Mouse (Mus musculus) heart, postnatal 14 days (tissue): ENCODE measurements around the gene Gm9780. TPM values are rescaled to one million over a fixed set of nuclear protein-coding genes. Genes with fewer than 3 reads are reported as not detected.
"Not testable (repeated sequence)": the region's sequence is repeated elsewhere in the genome, so short reads cannot be mapped to it uniquely, and the experiment has no call there.

Source experiments
- DNase-seq, 2 experiments: peaks; one replicate each; pipeline ENCODE4 v3.0.0; 2021 to 2022
- intact Hi-C: fragments of 180-260 bp; cut with DNase I; formaldehyde crosslinking; loops from one replicate; pipeline ENCODE4 v1.15.1; 2025
- long read RNA-seq, 2 experiments: library from polyadenylated mRNA; stranded (forward); transcript quantifications; one replicate each; pipeline ENCODE4 v2.0.0; 2021
- total RNA-seq, 2 experiments: library from RNA; stranded (reverse); gene quantifications; 2 replicates each; pipeline ENCODE4 v1.2.3; 2021

The Gm9780 gene
- 10 to 100 TPM; 21.2 to 24.0 TPM for total RNA-seq
- long read RNA-seq, experiment 1, transcript Gm9780-202 (4 exons, 1,394 nt), result major isoform, 19 of 23 reads
- long read RNA-seq, experiment 1, partial matches to known transcripts, result 1 of 23 reads
- long read RNA-seq, experiment 1, other reads (novel, unspliced or antisense), result 3 of 23 reads
- long read RNA-seq, experiment 2, transcript Gm9780-202 (4 exons, 1,394 nt), result major isoform, 16 of 16 reads
- long read RNA-seq, experiment 2, partial matches to known transcripts, result 0 of 16 reads
- long read RNA-seq, experiment 2, other reads (novel, unspliced or antisense), result 0 of 16 reads

DNA sequence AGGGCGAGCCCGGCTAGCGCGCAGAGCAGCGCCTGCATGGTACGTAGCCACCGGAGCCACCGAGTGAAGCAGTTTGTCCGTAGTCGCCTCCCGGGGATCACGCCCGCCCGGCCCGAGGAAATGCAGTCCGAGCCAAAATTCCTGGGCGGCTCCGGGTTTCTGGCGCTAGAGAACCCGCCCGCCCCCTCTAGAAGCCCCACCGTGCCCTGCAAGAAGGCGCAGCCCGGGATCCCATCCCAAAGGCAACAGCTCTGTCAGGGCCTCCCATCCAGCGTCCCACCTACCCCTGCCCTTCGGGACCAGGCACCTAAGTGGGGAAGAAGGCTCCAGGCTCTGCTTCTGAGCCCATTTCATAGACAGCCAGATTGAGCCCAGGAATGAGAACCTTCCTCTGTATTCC lies at the start of gene Gm9780:
Gm9780 (minus strand) TSS at position 101 of the 400 bp plus-strand sequence.
- intact Hi-C loops, result not testable (repeated sequence)

DNA sequence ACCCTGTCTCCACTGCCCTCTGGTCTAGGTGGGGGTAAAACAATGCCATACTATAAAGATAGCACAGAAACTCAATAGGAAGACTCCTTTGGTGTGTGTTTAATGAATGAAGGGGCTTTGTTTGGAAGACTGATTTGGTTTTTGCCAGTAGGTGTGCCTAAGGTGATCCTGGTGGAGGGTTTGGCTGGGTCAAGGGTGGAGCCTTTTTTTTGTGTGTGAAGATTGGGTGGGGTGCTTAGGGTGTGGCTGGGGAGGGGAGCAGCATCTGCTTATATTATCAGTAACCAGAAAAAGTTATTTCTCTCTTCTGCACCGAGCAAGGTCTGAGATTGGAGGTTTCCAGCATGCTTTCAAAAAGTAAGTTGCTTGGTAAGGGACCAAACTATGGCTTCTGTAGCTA lies 39.5 kb upstream of the Gm9780 start, which contains the start of gene Cphx3:
Cphx3 (plus strand) TSS at position 301 of the 400 bp plus-strand sequence.
- intact Hi-C loops, DNase-seq: not testable (repeated sequence)

More for the DNA sequence above, at the start of gene Gm9780:
- not testable (repeated sequence) for DNase-seq

DNA sequence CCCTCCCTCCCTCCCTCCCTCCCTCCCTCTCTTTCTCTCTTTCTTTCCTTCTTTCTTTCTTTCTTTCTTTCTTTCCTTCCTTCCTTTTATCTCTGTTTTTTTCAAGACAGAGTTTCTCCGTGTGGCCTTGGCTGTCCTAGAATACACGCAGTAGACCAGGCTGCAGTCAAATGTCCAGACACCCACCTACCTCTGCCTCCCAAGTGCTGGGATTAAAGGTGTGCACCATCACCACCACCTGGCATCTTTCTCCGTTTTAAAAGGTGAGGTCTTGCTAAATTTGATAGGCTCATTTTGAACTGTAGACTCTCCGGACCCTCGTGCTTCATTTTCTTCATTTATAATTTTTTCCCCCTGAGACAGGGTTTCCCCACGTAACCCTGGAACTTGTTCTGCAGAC lies 38.7 kb upstream of the Gm9780 start, which contains the start of gene Cphx2:
Cphx2 (plus strand) TSS at position 301 of the 400 bp plus-strand sequence.
- DNase-seq, intact Hi-C loops: not testable (repeated sequence)

DNA sequence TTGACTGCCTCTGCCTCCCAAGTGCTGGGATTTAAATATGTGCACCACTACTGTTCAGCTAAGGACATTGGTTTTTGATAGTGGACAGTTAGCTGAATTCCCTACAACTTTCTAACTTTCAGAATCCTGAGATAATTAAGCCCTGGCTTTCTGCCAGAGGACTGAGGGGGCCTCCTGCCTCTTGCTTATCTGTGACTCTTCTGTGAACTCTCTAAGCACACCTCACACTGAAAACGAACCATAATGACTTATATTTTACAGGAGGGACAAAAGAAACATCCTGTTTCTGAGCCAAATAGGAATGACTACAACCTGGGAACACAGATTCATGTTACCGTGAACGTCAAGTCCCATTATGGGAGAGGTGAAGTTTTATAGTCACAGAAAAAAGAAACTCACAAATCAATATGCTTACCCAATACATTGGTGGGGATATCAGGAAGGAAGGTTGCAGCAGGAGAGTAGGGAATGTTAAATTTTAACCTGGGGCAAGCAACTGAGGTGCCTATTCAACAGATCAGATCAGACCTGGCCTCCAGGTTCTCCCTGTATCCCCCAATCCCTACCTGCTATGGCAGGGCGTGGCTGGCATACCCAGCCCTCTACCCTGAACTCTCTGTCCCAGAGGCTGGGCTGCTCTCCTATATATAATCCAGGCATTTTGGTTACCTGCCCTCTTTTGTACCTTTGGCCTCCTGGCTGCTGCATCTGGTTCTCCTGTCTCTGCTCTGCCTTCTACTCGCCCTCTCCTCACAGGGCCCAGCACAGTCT lies 34.3 kb upstream of the Gm9780 start:
- intact Hi-C loops, DNase-seq: not testable (repeated sequence)

DNA sequence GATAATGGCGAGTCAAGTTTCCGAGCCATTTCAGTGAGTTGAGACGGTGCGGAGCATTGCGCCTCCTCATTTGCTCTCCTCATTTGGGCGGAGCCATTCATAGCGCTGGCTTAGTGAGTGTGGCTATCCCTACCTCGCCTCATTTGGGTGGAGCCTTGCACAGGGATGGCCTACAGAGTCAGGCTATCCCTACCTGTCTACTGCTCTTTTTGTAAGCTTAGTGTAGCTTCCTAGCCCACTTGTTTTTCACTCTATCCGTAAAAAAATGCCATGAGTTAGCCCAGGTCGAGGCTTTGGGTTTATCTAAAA lies 24.8 kb upstream of the Gm9780 start, which contains the start of gene Tmem254c:
Tmem254c (minus strand) TSS at position 31 of the 309 bp plus-strand sequence.
- intact Hi-C loops, DNase-seq: not testable (repeated sequence)

DNA sequence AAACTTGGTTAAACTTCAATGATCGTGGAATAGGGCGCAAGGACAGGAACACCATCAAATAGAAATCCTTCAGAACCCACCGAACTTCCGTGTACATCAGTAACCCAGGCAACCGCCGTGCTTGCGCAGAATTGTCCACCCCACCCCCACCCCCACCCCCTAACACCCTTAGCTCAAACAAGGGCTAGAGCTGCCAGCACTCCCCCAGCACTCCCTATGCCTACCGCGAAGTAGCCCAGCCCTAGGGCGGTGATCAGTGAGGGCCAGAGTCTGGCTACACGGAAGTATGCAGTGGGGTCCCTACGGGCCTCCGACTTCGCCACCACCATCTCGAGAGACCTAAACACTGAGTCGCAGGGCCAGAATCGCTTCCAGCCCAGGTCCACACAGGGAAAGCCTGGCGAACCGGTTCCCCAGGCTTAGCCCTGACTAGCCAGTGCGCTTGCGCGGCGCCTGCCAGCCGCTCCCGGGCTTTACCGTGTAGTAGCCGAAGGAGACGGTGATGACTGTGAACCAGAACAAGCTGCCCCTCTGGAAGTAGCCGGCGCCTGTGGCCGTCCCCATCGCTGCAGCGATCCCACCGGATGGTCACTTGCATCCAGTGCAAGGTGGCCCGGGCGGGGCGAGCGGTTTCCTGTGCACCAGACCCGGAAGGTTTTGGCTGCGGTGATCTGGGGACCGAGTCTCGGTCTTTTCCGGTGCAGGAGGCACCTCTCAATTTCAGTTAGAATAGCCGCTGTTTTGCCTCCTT lies 24.2 kb upstream of the Gm9780 start:
- DNase-seq, intact Hi-C loops: not testable (repeated sequence)

DNA sequence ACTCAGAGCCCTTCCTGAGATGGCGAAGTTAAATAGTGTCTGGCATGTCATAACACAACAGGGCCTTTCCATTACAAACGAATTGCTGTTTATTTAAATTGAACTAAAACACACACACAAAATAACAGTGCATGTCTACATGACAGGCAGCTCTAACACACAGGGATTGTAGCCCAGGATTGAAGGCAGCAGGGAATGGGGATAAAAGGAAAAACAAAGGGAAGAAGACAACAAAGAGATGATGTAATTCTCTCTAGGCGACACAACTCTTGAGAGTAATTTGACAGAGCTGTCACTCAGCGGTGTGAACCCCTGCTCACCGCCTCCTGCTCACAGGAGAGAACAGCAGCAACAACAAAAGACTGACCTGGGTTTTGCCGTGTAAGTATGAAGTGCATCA lies 16.9 kb upstream of the Gm9780 start:
- intact Hi-C loops, DNase-seq: not testable (repeated sequence)

DNA sequence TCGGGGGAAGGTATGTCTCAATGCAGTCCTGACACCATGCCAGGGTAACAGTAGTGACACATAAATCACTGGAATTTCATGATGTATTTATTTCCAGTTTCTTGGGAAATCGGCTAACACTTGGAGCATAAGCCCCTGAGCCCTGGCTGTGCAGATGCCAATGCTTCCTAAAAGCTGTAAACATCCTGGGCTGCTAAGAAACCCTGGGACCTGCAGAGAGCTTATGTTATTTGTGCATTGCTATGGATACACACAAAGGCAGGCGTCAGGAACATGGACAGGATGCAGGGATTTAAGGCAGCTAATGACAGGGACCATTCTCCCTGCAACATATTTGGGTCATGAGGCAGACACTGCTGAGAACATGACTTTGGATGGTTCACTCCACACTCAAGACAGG lies 15.7 kb upstream of the Gm9780 start:
- DNase-seq, intact Hi-C loops: not testable (repeated sequence)

DNA sequence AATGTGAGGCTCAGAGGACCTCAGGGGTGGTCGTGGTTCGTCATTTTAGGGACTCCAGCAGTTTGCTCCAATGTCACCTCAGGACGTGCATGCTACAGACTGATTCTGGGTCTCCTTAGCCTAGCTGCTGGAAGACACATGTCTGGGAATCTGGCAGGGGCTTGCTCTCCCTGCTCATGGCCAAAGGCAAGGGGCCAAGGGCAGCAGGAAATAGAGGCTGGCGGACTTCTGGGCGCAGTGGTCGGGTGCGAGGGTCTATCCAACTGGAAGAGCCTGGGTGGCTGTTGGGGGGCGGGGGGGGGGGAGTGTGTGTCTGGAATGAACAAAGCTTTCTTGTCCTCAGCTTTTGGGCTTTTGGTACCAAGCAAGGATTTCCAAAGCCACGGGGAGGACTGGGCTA lies 6.3 kb upstream of the Gm9780 start:
- DNase-seq, intact Hi-C loops: not testable (repeated sequence)

DNA sequence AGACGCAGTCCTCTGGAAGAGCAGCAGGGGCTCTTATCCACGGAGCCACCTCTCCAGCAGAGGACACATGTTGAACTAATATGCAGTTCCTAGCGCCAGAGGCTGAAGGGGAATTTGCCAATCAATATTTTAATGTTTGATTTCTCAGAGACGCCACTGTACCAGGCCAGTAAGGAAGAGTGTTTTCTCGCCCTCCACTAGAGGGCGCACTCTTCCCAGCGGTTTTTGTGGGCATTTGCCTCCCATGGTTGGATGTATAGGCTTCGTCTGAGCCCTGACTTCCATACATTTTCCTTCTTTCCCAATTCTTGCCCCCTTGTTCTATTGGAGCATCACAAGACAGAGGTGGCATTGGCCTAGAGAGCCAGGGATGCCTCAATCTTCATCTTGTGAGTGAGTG lies 4.5 kb upstream of the Gm9780 start:
- DNase-seq, intact Hi-C loops: not testable (repeated sequence)

DNA sequence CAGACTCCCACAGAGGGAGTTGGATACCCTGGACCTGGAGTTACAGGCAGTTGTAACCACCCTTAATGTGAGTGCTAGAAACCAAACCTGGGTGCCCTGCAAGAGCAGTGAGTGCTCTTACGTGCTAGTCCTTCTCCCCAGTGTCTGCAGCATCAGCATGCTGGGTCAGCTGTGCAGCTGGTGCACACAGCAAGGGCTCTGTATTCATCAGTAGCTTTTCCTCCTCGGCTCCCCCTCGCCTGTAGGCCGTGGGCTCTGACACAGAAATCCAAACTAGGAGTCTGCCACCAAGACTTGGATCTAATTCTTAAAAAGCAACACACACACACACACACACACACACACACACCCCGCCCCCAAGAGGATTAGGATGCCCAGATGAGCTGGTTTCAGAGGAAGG lies 2.5 kb upstream of the Gm9780 start:
- intact Hi-C loops, result not testable (repeated sequence)

DNA sequence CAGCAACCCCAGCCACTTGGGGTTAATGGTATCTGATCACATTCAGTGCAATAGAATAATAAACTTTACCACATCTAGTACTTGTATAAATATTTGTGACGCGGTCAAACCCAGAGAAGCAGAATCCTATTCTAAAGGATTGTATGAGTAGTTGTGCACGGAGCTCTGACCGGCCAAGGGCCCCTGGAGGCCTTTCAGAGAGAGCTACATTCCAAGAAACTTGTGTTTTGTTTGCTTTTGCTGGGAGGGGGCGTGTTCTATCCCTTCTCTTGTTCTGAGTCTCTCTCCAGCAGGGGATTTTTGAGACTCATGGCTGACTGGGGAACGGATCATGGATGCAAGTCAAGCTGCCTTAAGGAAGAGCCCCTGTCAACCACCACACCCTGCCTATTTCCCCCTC lies 7.1 kb downstream of the Gm9780 start:
- DNase-seq, intact Hi-C loops: not testable (repeated sequence)

More for the DNA sequence above, 2.5 kb upstream of the Gm9780 start:
- not testable (repeated sequence) for DNase-seq

DNA sequence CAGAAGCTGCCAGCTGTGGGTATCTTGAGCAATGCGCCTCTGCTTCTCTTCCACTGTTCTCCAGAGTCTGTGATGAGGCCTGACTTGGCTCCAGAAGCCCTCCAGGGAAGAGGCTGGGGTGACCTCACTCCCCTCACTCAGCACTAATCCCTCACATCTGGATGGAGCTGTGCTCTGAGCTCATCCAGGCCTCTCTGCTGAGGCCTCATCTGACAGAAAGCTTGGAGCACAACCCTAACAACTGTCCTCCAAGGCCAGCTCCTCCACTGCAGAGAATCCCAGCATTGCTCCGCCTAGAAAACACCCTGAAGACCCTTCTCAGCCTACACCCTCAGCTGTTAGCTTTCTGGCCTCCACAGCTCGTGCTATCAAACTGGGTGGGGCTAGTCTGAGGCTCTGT lies 8.1 kb downstream of the Gm9780 start:
- DNase-seq, intact Hi-C loops: not testable (repeated sequence)

DNA sequence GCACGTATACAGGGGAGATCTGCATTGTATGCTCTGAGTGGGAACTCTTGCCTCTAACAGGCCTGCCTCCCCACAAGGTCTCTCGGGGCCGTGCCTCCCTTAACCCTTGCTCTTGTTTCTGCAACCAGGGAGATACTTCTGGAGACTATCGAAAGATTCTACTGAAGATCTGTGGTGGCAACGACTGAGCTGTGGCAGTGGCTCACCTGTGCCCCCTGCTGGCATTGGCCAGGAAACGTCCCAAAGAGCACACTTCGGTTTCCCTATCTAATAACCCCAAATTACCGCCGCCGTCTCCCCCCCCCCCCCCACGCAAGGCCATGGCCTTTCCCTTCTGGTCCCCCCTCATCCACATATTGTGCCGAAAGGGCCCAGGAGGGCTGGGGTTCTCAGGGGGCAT lies 16.9 kb downstream of the Gm9780 start:
- DNase-seq, intact Hi-C loops: not testable (repeated sequence)

DNA sequence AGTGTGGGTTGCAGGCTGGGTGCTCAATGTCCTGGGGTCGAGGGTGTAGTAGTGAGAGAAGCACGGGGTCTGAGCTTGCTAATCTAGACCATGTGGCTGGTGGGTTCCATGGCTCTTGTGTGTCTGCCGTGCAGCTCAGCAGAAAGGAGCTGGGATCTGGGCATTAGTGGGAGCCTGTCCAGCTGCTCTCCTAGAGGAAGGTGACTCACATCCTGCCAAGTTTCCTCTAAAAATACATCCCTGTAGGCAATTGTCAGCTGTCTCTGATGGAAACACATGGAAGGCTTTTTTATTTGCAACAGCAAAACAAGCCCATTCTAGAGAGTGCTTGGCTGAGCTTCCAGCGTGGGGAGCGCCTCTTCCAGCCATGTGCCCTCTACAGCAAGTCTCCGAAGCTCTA lies 19.7 kb downstream of the Gm9780 start:
- intact Hi-C loops, DNase-seq: not testable (repeated sequence)

DNA sequence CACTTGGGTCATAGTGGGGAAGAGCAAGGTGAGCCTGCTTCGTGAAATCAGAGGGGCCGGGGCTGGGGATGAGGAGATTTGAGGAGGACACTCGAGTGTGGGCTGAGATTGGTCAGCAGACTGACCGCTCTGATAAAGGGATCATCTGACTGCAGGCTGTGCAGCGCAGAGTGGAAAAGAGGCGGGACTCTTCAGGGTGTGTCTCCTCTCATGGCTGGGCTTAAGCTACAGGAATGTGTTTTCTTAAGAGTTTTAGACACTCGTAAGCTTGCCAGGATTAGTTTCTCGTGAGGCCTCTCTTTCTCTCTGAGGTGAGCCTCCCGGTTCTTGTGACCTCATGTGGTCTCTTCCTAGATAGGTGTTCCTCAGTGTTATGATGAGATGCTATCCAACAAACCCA lies 21.0 kb downstream of the Gm9780 start:
- intact Hi-C loops, DNase-seq: not testable (repeated sequence)

DNA sequence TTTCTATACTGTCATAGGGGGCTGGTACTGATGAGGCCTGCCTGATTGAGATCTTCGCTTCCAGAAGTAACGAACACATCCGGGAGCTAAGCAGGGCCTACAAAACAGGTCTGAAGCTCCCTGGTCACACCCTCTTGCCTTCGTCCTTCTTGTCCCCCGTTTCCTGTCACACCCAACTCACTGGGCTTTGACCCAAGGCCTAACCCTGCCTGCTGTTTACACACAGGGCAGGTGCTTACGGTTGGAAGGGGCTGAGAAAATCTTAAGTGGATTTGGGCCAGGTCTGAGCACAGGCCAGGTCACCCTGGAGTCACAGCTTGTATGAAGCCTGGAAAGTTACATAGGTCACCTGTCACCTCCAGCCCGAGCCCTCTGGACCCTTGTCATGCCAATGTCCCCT lies 26.1 kb downstream of the Gm9780 start:
- intact Hi-C loops, result not testable (repeated sequence)

DNA sequence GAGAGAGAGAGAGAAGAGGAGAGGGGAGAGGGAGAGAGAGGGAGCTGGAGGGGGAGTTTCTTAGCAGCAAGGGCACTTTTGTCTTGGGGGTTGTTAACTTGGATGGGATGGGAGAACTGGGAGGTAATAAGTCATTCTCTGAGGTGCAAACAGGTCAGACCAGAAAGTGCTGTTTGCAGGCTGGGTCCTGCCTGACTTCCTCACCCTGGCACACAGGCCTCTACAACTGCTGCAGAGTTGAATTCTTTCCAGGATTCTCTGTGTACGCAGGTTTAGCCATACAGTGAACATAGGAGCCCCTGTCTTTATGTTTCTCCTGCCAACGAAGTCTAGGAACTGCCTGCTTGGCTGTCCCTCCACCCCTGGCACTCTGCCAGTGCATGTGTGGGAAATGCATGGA lies 35.0 kb downstream of the Gm9780 start:
- intact Hi-C loops, DNase-seq: not testable (repeated sequence)

More for the DNA sequence above, 26.1 kb downstream of the Gm9780 start:
- DNase-seq, result not testable (repeated sequence)

DNA sequence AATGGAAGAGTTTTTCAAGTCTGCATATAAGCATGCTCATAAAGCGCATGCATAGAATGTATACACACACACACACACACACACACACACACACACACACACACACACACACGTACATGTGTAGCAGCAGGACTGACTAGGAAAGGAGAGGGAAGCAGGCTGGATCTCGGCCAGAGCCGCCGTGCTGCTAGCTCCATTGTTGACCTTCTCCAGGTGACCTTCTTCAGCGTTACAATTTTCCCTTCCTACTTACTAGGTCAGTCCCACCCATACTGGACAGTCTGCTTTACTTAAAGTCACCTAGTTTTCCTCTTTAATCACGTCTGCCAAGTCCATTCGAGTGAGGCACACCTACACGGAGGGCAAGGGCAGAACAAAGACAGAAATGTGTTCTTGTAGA lies 60.6 kb downstream of the Gm9780 start:
- DNase-seq, result peak; percentile 2 to 17
- intact Hi-C loops, result not testable (repeated sequence)

DNA sequence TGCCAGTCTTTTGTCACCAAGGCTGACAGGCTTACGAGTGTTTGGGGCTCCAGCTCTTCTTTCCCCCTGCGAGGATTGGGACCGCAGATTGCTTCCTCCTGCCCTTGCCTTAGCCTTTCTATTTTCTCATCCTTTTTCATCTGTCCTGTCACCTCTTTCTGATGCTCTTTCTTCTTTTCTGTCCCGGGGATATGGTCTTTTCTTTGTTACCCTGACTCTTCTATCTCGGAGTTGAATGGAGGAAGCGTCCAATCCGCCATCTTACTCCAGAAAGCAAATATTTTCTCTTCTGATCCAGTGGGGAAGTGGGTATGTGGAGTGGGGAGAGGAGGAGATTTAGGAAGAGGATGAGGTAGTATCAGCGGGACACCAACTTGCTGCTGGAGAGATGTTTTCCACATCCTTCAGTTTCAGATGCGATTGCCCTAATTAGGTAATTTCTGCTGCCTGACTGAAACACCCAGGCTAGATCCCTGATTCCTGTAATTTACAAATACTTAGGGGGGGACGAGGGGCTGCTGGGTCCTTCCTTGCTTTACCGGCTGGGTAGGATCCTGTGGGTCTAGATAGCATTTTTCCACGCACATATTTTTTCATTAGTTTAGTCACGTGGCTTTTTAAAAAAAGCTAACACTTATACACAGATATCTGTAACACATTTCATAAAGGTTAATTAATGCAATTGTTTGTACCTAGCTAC lies 63.1 kb downstream of the Gm9780 start:
- DNase-seq, result peak in 1 of 2 experiments; percentile 0
- intact Hi-C loops, result not testable (repeated sequence)
